Mouse (Mus musculus) limb, embryonic 13.5 days (tissue): ENCODE measurements around the gene 1110065P20Rik. TPM values are rescaled to one million over a fixed set of nuclear protein-coding genes. Genes with fewer than 3 reads are reported as not detected.

Experiments used
- ATAC-seq: fragments of 200-750 bp; cut with Nextera tagmentation; 2 replicates; pipeline ENCODE4 v1.8.0; 2017; ENCODE audit warnings: low read depth, moderate number of reproducible peaks, moderate TSS enrichment; ENCODE audit not compliant: low FRiP score
- H3K27ac ChIP-seq: fragments of 300-500 bp; sonication (generic); 2 replicates; pipeline ENCODE4 v1.5.1; 2015; ENCODE audit warnings: inconsistent platforms, mild to moderate bottlenecking, moderate library complexity
- H3K27me3 ChIP-seq: fragments of 300-500 bp; sonication (generic); 2 replicates; pipeline ENCODE4 v1.6.1; 2015; ENCODE audit warnings: mild to moderate bottlenecking, inconsistent platforms
- H3K36me3 ChIP-seq: fragments of 300-500 bp; sonication (generic); 2 replicates; pipeline ENCODE4 v1.6.1; 2015; ENCODE audit warnings: inconsistent platforms, mild to moderate bottlenecking, moderate library complexity
- H3K4me1 ChIP-seq: fragments of 300-500 bp; sonication (generic); 2 replicates; pipeline ENCODE4 v1.6.1; 2015; ENCODE audit warnings: inconsistent platforms
- H3K4me2 ChIP-seq: fragments of 300-500 bp; sonication (generic); replicated peaks from 2 replicates; pipeline ENCODE4 v1.6.1; 2015; ENCODE audit warnings: inconsistent platforms, mild to moderate bottlenecking, moderate library complexity
- H3K4me3 ChIP-seq: fragments of 300-500 bp; sonication (generic); 2 replicates; pipeline ENCODE4 v1.5.1; 2015; ENCODE audit warnings: moderate library complexity, mild to moderate bottlenecking, inconsistent platforms
- H3K9ac ChIP-seq: fragments of 300-500 bp; sonication (generic); 2 replicates; pipeline ENCODE4 v1.6.1; 2015; ENCODE audit warnings: mild to moderate bottlenecking, inconsistent platforms
- H3K9me3 ChIP-seq: fragments of 300-500 bp; sonication (generic); 2 replicates; pipeline ENCODE4 v1.6.1; 2016; ENCODE audit warnings: inconsistent platforms
- WGBS: fragments of 180-500 bp; shearing (Covaris S2); methylation state at CpG from one replicate; pipeline ENCODE4 v1.1.7; 2015; 5-methylcytosine and 5-hydroxymethylcytosine counted together
- polyA plus RNA-seq: library from polyadenylated mRNA; unstranded; fragments of >200 nt; fragmentation: Nextera tagmentation; extraction: Ambion mirVana; gene quantifications from 2 replicates; pipeline ENCODE4 v1.2.1, GENCODE M21; 2015

Gene 1110065P20Rik
- polyA plus RNA-seq, 1 experiment from 2014 or later = 56.9 TPM

- 77% methylated on average over 1 of the region's 1 CpGs for WGBS
- Histone ChIP-seq H3K9me3 (peaks cover 4% of the 10 kb centered on the region; the same call in 1 of the 2 replicates), H3K4me3 (no peak overlapping the region), H3K27me3 (no peaks in the 10 kb centered on the region), H3K36me3 (no peaks in the 10 kb centered on the region), H3K9ac (no peak overlapping the region), H3K4me1 (no peaks in the 10 kb centered on the region), H3K4me2 (no peak overlapping the region), H3K27ac (no peak overlapping the region)
- no peak for ATAC-seq
Measured at GRCm38 (mm10) chr4:124872719-124873118, 21.7 kb upstream of the 1110065P20Rik start.

- WGBS = 3% methylated on average over 53 of the region's 77 CpGs
- H3K9ac ChIP-seq = peak within 1 kb of the TSS; percentile 62
Measured at GRCm38 (mm10) chr4:124861283-124862188, 10.5 kb upstream of the 1110065P20Rik start, which contains the start of gene Maneal. TSS of gene Maneal (minus strand) at chr4:124862171.

GRCm38 (mm10) chr4:124860446-124860845, 9.4 kb upstream of the 1110065P20Rik start:
- H3K9me3 ChIP-seq = no peaks in the 10 kb centered on the region
- H3K27ac ChIP-seq = no peak overlapping the region
- H3K27me3 ChIP-seq = peaks cover 45% of the 10 kb centered on the region
- H3K9ac ChIP-seq = no peak overlapping the region
- no peak overlapping the region for H3K4me2 ChIP-seq
- peaks cover 18% of the 10 kb centered on the region for H3K36me3 ChIP-seq
- ATAC-seq = no peak
- no peak overlapping the region for H3K4me3 ChIP-seq
- WGBS = 16% methylated on average over 7 of the region's 7 CpGs
- H3K4me1 ChIP-seq = peaks cover 9% of the 10 kb centered on the region; the same call in 1 of the 2 replicates

More at GRCm38 (mm10) chr4:124861283-124862188, 10.5 kb upstream of the 1110065P20Rik start, which contains the start of gene Maneal:
- Histone ChIP-seq H3K27me3 (peaks cover 45% of the 10 kb centered on the region), H3K4me1 (peaks cover 9% of the 10 kb centered on the region; the same call in 1 of the 2 replicates), H3K9me3 (no peaks in the 10 kb centered on the region), H3K36me3 (peaks cover 7% of the 10 kb centered on the region), H3K4me3 (peak within 1 kb of the TSS; percentile 54), H3K4me2 (peak within 1 kb of the TSS; percentile 88), H3K27ac (no peak within 1 kb of the TSS)
- peak; percentile 31; the same call in 1 of the 2 replicates for ATAC-seq

GRCm38 (mm10) chr4:124858370-124858769, 7.4 kb upstream of the 1110065P20Rik start:
- Histone ChIP-seq H3K27ac (no peak overlapping the region), H3K27me3 (peaks cover 33% of the 10 kb centered on the region), H3K9me3 (no peaks in the 10 kb centered on the region), H3K9ac (no peak overlapping the region), H3K4me1 (peaks cover 9% of the 10 kb centered on the region; the same call in 1 of the 2 replicates), H3K36me3 (peaks cover 35% of the 10 kb centered on the region), H3K4me2 (no peak overlapping the region), H3K4me3 (no peak overlapping the region)
- no peak for ATAC-seq
- 69% methylated on average over 5 of the region's 5 CpGs for WGBS

- H3K36me3 ChIP-seq = peaks cover 42% of the 10 kb centered on the region
- 93% methylated on average over 8 of the region's 8 CpGs for WGBS
- peaks cover 18% of the 10 kb centered on the region for H3K4me1 ChIP-seq
- ATAC-seq = no peak
- H3K27me3 ChIP-seq = peaks cover 13% of the 10 kb centered on the region
- H3K4me3 ChIP-seq = no peak overlapping the region
- H3K27ac ChIP-seq = no peak overlapping the region
- H3K9ac ChIP-seq = no peak overlapping the region
- no peak overlapping the region for H3K4me2 ChIP-seq
- no peaks in the 10 kb centered on the region for H3K9me3 ChIP-seq
Measured at GRCm38 (mm10) chr4:124856294-124856693, 5.3 kb upstream of the 1110065P20Rik start.

- Histone ChIP-seq H3K4me1 (peaks cover 31% of the 10 kb centered on the region), H3K27me3 (no peaks in the 10 kb centered on the region), H3K36me3 (peaks cover 35% of the 10 kb centered on the region), H3K27ac (peak within 1 kb of the TSS; percentile 89), H3K4me3 (peak within 1 kb of the TSS; percentile 99), H3K9me3 (no peaks in the 10 kb centered on the region), H3K4me2 (peak within 1 kb of the TSS; percentile 91), H3K9ac (peak within 1 kb of the TSS; percentile 89)
- WGBS = under 1% methylated on average over 84 of the region's 90 CpGs
- peak; percentile 93 for ATAC-seq
Measured at GRCm38 (mm10) chr4:124850261-124850913, 609 bp downstream of the 1110065P20Rik start, which contains the start of gene Yrdc. TSS of gene Yrdc (plus strand) at chr4:124850679.

GRCm38 (mm10) chr4:124849631-124850260, 1.2 kb downstream of the 1110065P20Rik start:
- 3% methylated on average over 23 of the region's 24 CpGs for WGBS
- peaks cover 37% of the 10 kb centered on the region for H3K36me3 ChIP-seq
- peaks cover 31% of the 10 kb centered on the region for H3K4me1 ChIP-seq
- ATAC-seq = peak; percentile 41
- H3K27me3 ChIP-seq = no peaks in the 10 kb centered on the region
- H3K9ac ChIP-seq = peak overlapping the region; percentile 89
- peak overlapping the region; percentile 91 for H3K4me2 ChIP-seq
- H3K9me3 ChIP-seq = no peaks in the 10 kb centered on the region
- H3K4me3 ChIP-seq = peak overlapping the region; percentile 99
- peak overlapping the region; percentile 89 for H3K27ac ChIP-seq

- no peak for ATAC-seq
- H3K4me2 ChIP-seq = no peak overlapping the region
- H3K9me3 ChIP-seq = no peaks in the 10 kb centered on the region
- H3K4me3 ChIP-seq = no peak overlapping the region
- peaks cover 26% of the 10 kb centered on the region for H3K4me1 ChIP-seq
- H3K27ac ChIP-seq = no peak overlapping the region
- peaks cover 34% of the 10 kb centered on the region for H3K36me3 ChIP-seq
- no peak overlapping the region for H3K9ac ChIP-seq
- WGBS = 8% methylated on average over 8 of the region's 8 CpGs
- no peaks in the 10 kb centered on the region for H3K27me3 ChIP-seq
Measured at GRCm38 (mm10) chr4:124847573-124847972, 3.4 kb downstream of the 1110065P20Rik start.

GRCm38 (mm10) chr4:124843493-124843892, 7.5 kb downstream of the 1110065P20Rik start:
- no peak overlapping the region for H3K27ac ChIP-seq
- H3K4me3 ChIP-seq = no peak overlapping the region
- no peaks in the 10 kb centered on the region for H3K27me3 ChIP-seq
- no peak overlapping the region for H3K9ac ChIP-seq
- peak; percentile 34; the same call in 1 of the 2 replicates for ATAC-seq
- 0 out of 2 replicates have a peak, but pooled peaks cover 4% of the 10 kb centered on the region for H3K9me3 ChIP-seq
- WGBS = 59% methylated on average over 11 of the region's 11 CpGs
- H3K36me3 ChIP-seq = peaks cover 70% of the 10 kb centered on the region
- no peak overlapping the region for H3K4me2 ChIP-seq
- peaks cover 6% of the 10 kb centered on the region; the same call in 1 of the 2 replicates for H3K4me1 ChIP-seq

- ATAC-seq = no peak
- 97% methylated on average over 1 of the region's 1 CpGs for WGBS
Measured at GRCm38 (mm10) chr4:124840998-124841397, 10.0 kb downstream of the 1110065P20Rik start.

GRCm38 (mm10) chr4:124838035-124838700, 12.8 kb downstream of the 1110065P20Rik start:
- no peak for ATAC-seq
- H3K27me3 ChIP-seq = no peaks in the 10 kb centered on the region
- 0 out of 2 replicates have a peak, but pooled peaks cover 4% of the 10 kb centered on the region for H3K9me3 ChIP-seq
- H3K9ac ChIP-seq = no peak overlapping the region
- H3K4me1 ChIP-seq = no peaks in the 10 kb centered on the region
- H3K36me3 ChIP-seq = peaks cover 76% of the 10 kb centered on the region
- 87% methylated on average over 14 of the region's 14 CpGs for WGBS
- no peak overlapping the region for H3K4me2 ChIP-seq
- H3K27ac ChIP-seq = no peak overlapping the region
- no peak overlapping the region for H3K4me3 ChIP-seq

More at GRCm38 (mm10) chr4:124840998-124841397, 10.0 kb downstream of the 1110065P20Rik start:
- H3K9ac ChIP-seq = no peak overlapping the region
- H3K9me3 ChIP-seq = 0 out of 2 replicates have a peak, but pooled peaks cover 4% of the 10 kb centered on the region
- H3K36me3 ChIP-seq = peaks cover 78% of the 10 kb centered on the region
- H3K4me3 ChIP-seq = no peak overlapping the region
- no peaks in the 10 kb centered on the region for H3K27me3 ChIP-seq
- H3K27ac ChIP-seq = no peak overlapping the region
- H3K4me1 ChIP-seq = no peaks in the 10 kb centered on the region
- no peak overlapping the region for H3K4me2 ChIP-seq
